Mouse (Mus musculus): ENCODE measurements at regions not wholly inside any gene's neighbourhood (a gene's known extent, or its start where the extent isn't known, plus 50 kb on each side); places are given as distances from the start of the nearest gene placed in this dataset.

GRCm38 (mm10) chr7:37392604-37393003 is 380.8 kb downstream of the Zfp536 start:
- DNase-seq = peak; percentile 58

DNA sequence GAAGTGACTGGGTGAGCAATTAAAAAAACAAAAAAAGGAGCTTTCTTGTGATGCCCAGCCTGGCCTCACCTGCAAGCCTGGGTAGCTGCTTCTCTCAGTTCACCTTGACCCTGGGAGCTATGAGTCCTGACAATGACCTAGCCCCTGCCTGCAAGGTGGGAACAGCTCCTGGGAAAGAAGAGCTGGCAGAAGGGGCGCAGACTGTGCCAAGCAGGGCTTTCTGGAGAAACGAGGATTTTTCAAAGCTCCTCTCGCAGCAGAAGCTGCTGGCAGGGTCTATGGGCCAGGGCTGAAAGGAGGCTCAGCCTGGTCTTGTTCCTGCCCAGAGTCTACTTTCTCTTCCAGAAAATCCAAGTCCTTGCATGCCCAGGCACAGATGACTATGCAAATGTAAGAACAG is 380.4 kb downstream of the Zfp536 start:
- DNase-seq = peak; percentile 64

- peak; percentile 84 for DNase-seq
Observed at GRCm38 (mm10) chr7:37394965-37395426, 378.4 kb downstream of the Zfp536 start.

- peak; percentile 57 for DNase-seq
Observed at GRCm38 (mm10) chr7:37395881-37396513, 377.4 kb downstream of the Zfp536 start.

- DNase-seq = no peak
Observed at GRCm38 (mm10) chr7:37403483-37403882, 370.0 kb downstream of the Zfp536 start.

GRCm38 (mm10) chr7:37413350-37413749 is 360.1 kb downstream of the Zfp536 start:
- DNase-seq = peak; percentile 11

- no peak for DNase-seq
Observed at GRCm38 (mm10) chr7:37421704-37422103, 351.7 kb downstream of the Zfp536 start.
